Comparison of ENCODE assay signal across 28 mouse cellular contexts in the genomic region with DNA sequence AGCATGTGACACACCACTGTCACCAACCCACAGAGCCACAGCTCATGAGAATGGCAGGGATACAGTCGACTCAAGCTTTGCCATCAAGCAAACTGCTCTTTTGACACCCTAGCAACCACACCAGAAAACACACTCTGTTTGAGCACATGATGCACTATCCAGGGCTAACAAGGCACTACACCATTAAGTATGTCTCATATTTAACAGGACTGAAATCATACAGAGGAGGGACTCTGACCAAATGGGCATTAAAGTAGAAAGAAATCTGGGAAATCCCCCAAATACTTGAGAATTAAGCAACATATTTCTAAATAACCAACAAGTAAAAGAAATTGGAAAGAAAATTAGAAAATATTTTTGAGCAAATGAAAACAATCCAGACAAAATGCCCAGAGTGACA.
DNase-seq lines count a peak whose midpoint lies in the region; ATAC-seq and TF ChIP-seq lines count a peak whose summit lies in the region.
"Had no signal": no experiment of that assay in that cellular context is flagged by ENCODE, and none has a peak within 500 bp of the region (broad histone marks: within the 10 kb centered on the region; RNA-seq: fewer than 3 reads in every experiment).

No protein-coding gene starts in this region.

- H3K9me3 ChIP-seq in lung, postnatal 0 days (ENCODE audit: low read length): no peaks in the 10 kb centered on the region
- H3K9me3 ChIP-seq in hindbrain, embryonic 10.5 days: no peaks in the 10 kb centered on the region
- H3K9me3 ChIP-seq: embryonic facial prominence, embryonic 10.5 days; embryonic facial prominence, embryonic 13.5 days; forebrain, embryonic 10.5 days; forebrain, embryonic 13.5 days; heart, embryonic 10.5 days; heart, embryonic 13.5 days; hindbrain, embryonic 13.5 days; intestine, embryonic 15.5 days had no signal

- TF ChIP-seq CTCF in lung, postnatal 0 days (IDR thresholded peaks at IDR 0.05): no peak

- peak; percentile 75 for DNase-seq in lung, postnatal 0 days (ENCODE audit: low spot score)
- no peak for DNase-seq in lung, postnatal 4 days
- peak; percentile 9 for DNase-seq in NIH3T3 (ENCODE audit: low read depth)
- DNase-seq in hindbrain, embryonic 10.5 days (ENCODE audit: low spot score): no peak
- DNase-seq in urinary bladder, postnatal 10 days (ENCODE audit: low spot score): no peak
- DNase-seq: adrenal gland, adult 2 months; adrenal gland, postnatal 14 days; cerebellum, adult 11-12 months; cerebellum, adult 8-10 months; cerebellum, postnatal 10 days; cerebellum, postnatal 36 days; embryo, embryonic 11 days; gastrocnemius, postnatal 14 days; heart, adult 2 months had no signal

- no peak overlapping the region for H3K9ac ChIP-seq in lung, postnatal 0 days (replicated peaks; ENCODE audit: low read depth)
- H3K9ac ChIP-seq: embryonic facial prominence, embryonic 13.5 days; forebrain, embryonic 13.5 days; heart, embryonic 13.5 days; hindbrain, embryonic 13.5 days; intestine, embryonic 15.5 days had no signal

- ATAC-seq in lung, postnatal 0 days: peak; percentile 78
- ATAC-seq: CD4-positive, CD25-positive, alpha-beta regulatory T cell, adult 4 months; forebrain, embryonic 13.5 days; forebrain, embryonic 16.5 days; hindbrain, embryonic 16.5 days; intestine, embryonic 15.5 days; Patski had no signal

- no peaks in the 10 kb centered on the region for H3K36me3 ChIP-seq in lung, postnatal 0 days (ENCODE audit: insufficient read depth, low read length)
- no peaks in the 10 kb centered on the region for H3K36me3 ChIP-seq in hindbrain, embryonic 10.5 days
- H3K36me3 ChIP-seq: embryonic facial prominence, embryonic 10.5 days; embryonic facial prominence, embryonic 13.5 days; forebrain, embryonic 10.5 days; heart, embryonic 10.5 days; heart, embryonic 13.5 days; hindbrain, embryonic 13.5 days; intestine, embryonic 15.5 days had no signal

- H3K4me3 ChIP-seq in lung, postnatal 0 days (ENCODE audit: low read depth, low read length): no peak overlapping the region
- no peak overlapping the region for H3K4me3 ChIP-seq in brown adipose tissue, adult 24 weeks (ENCODE audit: insufficient read depth, low read depth, low read length)
- no peak overlapping the region for H3K4me3 ChIP-seq in hindbrain, embryonic 10.5 days
- H3K4me3 ChIP-seq: embryonic facial prominence, embryonic 10.5 days; embryonic facial prominence, embryonic 13.5 days; erythroblast, embryonic 14.5 days; forebrain, embryonic 10.5 days; forebrain, embryonic 13.5 days; heart, adult 2 months; heart, embryonic 10.5 days; heart, embryonic 13.5 days; hindbrain, embryonic 13.5 days; intestine, embryonic 15.5 days had no signal

- 0 out of 2 replicates have a peak, but pooled peaks have one; percentile 16 for TF ChIP-seq EP300 in lung, postnatal 0 days (IDR thresholded peaks at IDR 0.05)

- no peak overlapping the region for H3K4me2 ChIP-seq in lung, postnatal 0 days (replicated peaks; ENCODE audit: low read depth, low read length)
- H3K4me2 ChIP-seq: embryonic facial prominence, embryonic 13.5 days; forebrain, embryonic 13.5 days; heart, embryonic 13.5 days; hindbrain, embryonic 13.5 days; intestine, embryonic 15.5 days had no signal

- H3K4me1 ChIP-seq in lung, postnatal 0 days (ENCODE audit: insufficient read depth, low read depth, low read length): 0 out of 2 replicates have a peak, but pooled peaks cover 2% of the 10 kb centered on the region
- H3K4me1 ChIP-seq in brown adipose tissue, adult 24 weeks (ENCODE audit: control insufficient read depth, insufficient read depth, insufficient read length, low read length): peaks cover 32% of the 10 kb centered on the region
- H3K4me1 ChIP-seq in hindbrain, embryonic 10.5 days (replicated peaks): peaks cover 10% of the 10 kb centered on the region; the same call in 1 of the 2 replicates
- H3K4me1 ChIP-seq: hindbrain, embryonic 13.5 days; intestine, embryonic 15.5 days had no signal

- peak overlapping the region; percentile 8; the same call in 1 of the 2 replicates for H3K27ac ChIP-seq in lung, postnatal 0 days (ENCODE audit: low read length)
- H3K27ac ChIP-seq in brown adipose tissue, adult 24 weeks (replicated peaks; ENCODE audit: low read depth, low read length): peak overlapping the region; percentile 63; the same call in 1 of the 2 replicates
- H3K27ac ChIP-seq in hindbrain, embryonic 10.5 days: no peak overlapping the region
- H3K27ac ChIP-seq: embryonic facial prominence, embryonic 10.5 days; embryonic facial prominence, embryonic 13.5 days; forebrain, embryonic 10.5 days; forebrain, embryonic 13.5 days; heart, embryonic 13.5 days; hindbrain, embryonic 13.5 days; intestine, embryonic 15.5 days had no signal

- WGBS in lung, postnatal 0 days: 53% methylated on average over 1 of the region's 1 CpGs
- WGBS in hindbrain, embryonic 10.5 days: 91% methylated on average over 1 of the region's 1 CpGs

- no peaks in the 10 kb centered on the region for H3K27me3 ChIP-seq in lung, postnatal 0 days (replicated peaks; ENCODE audit: insufficient read depth, low read length)
- H3K27me3 ChIP-seq in hindbrain, embryonic 10.5 days (ENCODE audit: insufficient read depth, poor library complexity, severe bottlenecking): no peaks in the 10 kb centered on the region
- H3K27me3 ChIP-seq: embryonic facial prominence, embryonic 13.5 days; forebrain, embryonic 13.5 days; heart, embryonic 13.5 days; hindbrain, embryonic 13.5 days; intestine, embryonic 15.5 days; Patski had no signal

Comparison
In these comparisons a context has a peak if more than half of its experiments do, and no peak if none do; other contexts are left out.
1. DNase-seq: peak in lung, postnatal 0 days (single experiment) and NIH3T3 (single experiment); none in lung, postnatal 4 days (0 of 2), hindbrain, embryonic 10.5 days (single experiment) and urinary bladder, postnatal 10 days (single experiment).